Mouse (Mus musculus) heart, postnatal 0 days (tissue): ENCODE results near the gene Gm5662.
"Not testable (repeated sequence)": the region's sequence is repeated elsewhere in the genome, so short reads cannot be mapped to it uniquely, and the experiment has no call there.

Source experiments
- CTCF ChIP-seq: IDR thresholded peaks from 2 replicates; pipeline ENCODE4 v1.5.1; 2016; ENCODE audit warnings: antibody characterized with exemption, control low read depth, low read depth
- EP300 ChIP-seq: IDR thresholded peaks from 2 replicates; pipeline ENCODE4 v1.6.1; 2016; ENCODE audit warnings: antibody characterized with exemption, low read depth

DNA sequence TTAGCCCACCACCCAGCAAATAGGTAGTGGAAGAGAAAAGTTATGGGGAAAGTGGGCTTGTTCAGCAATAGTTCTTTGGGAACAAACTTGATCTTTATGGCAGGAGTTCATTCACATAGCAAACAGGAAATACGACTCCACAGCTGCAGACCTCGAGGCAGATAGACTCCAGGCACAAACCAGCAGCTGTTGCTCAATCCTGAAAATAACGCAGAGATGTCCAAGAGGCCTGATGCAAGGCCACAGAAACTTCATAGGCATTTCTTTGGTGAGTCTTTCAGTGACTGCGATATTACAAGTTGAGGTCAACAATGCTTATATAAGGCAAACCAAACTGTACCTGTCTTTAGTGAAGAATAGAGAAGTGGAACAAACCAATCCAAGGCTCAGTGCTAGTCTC, 18.8 kb upstream of the Gm5662 start:
- not testable (repeated sequence) for TF ChIP-seq CTCF, EP300
